Mouse (Mus musculus) midbrain, embryonic 14.5 days (tissue): Measurements from ENCODE around the gene Nf1. TPM values are rescaled to one million over a fixed set of nuclear protein-coding genes. Genes with fewer than 3 reads are reported as not detected.

Experiments
- ATAC-seq: fragments of 200-750 bp; cut with Nextera tagmentation; 2 replicates; pipeline ENCODE4 v1.8.0; 2017; ENCODE audit warnings: moderate number of reproducible peaks, moderate library complexity; ENCODE audit not compliant: low FRiP score, low TSS enrichment
- DNase-seq: peaks from one replicate; pipeline ENCODE4 v3.0.0-alpha.2; 2015
- H3K27ac ChIP-seq: fragments of 300-500 bp; sonication (generic); replicated peaks from 2 replicates; pipeline ENCODE4 v1.5.1; 2014; ENCODE audit warnings: mild to moderate bottlenecking, low read depth, low read length, moderate library complexity
- H3K27me3 ChIP-seq: fragments of 300-500 bp; sonication (generic); 2 replicates; pipeline ENCODE4 v1.6.1; 2014; ENCODE audit warnings: low read length, control low read depth, mixed read lengths; ENCODE audit not compliant: control insufficient read depth, insufficient read depth
- H3K36me3 ChIP-seq: fragments of 300-500 bp; sonication (generic); 2 replicates; pipeline ENCODE4 v1.6.1; 2014; ENCODE audit warnings: low read length, control low read depth; ENCODE audit not compliant: control insufficient read depth, insufficient read depth
- H3K4me1 ChIP-seq: fragments of 300-500 bp; sonication (generic); 2 replicates; pipeline ENCODE4 v1.6.1; 2014; ENCODE audit warnings: mild to moderate bottlenecking, antibody characterized with exemption, low read length, control low read depth; ENCODE audit not compliant: control insufficient read depth, insufficient read depth
- H3K4me2 ChIP-seq: fragments of 300-500 bp; sonication (generic); 2 replicates; pipeline ENCODE4 v1.6.1; 2014; ENCODE audit warnings: mild to moderate bottlenecking, low read length, moderate library complexity
- H3K4me3 ChIP-seq: fragments of 300-500 bp; sonication (generic); replicated peaks from 2 replicates; pipeline ENCODE4 v1.5.1; 2014; ENCODE audit warnings: low read depth, low read length
- H3K9ac ChIP-seq: fragments of 300-500 bp; sonication (generic); replicated peaks from 2 replicates; pipeline ENCODE4 v1.6.1; 2014; ENCODE audit warnings: mild to moderate bottlenecking, low read length, moderate library complexity
- H3K9me3 ChIP-seq: fragments of 300-500 bp; sonication (generic); 2 replicates; pipeline ENCODE4 v1.6.1; 2016; ENCODE audit warnings: low read length, control low read depth, mixed read lengths; ENCODE audit not compliant: control insufficient read depth
- WGBS: fragments of 180-500 bp; shearing (Covaris S2); extraction: QIAGEN DNeasy Blood & Tissue Kit; methylation state at CpG from one replicate; pipeline ENCODE4 v1.1.7; 2014; 5-methylcytosine and 5-hydroxymethylcytosine counted together
- polyA plus RNA-seq: library from polyadenylated mRNA; unstranded; fragments of >200 nt; fragmentation: Nextera tagmentation; extraction: Ambion mirVana; gene quantifications from 2 replicates; pipeline ENCODE4 v1.2.1, GENCODE M21; 2014

Gene Nf1
- polyA plus RNA-seq, 1 experiment from 2014 or later = 15.6 TPM

- H3K9me3 ChIP-seq = no peaks in the 10 kb centered on the region
- no peak overlapping the region for H3K27ac ChIP-seq
- no peak overlapping the region for H3K9ac ChIP-seq
- H3K4me2 ChIP-seq = no peak overlapping the region
- no peaks in the 10 kb centered on the region for H3K4me1 ChIP-seq
- no peaks in the 10 kb centered on the region for H3K27me3 ChIP-seq
- H3K4me3 ChIP-seq = no peak overlapping the region
- 77% methylated on average over 1 of the region's 1 CpGs for WGBS
- DNase-seq (no peak), ATAC-seq (no peak)
- H3K36me3 ChIP-seq = 0 out of 2 replicates have a peak, but pooled peaks cover 4% of the 10 kb centered on the region
Measured at GRCm38 (mm10) chr11:79522944-79523343, 183.5 kb downstream of the Nf1 start.

GRCm38 (mm10) chr11:79523560-79524309 is 184.2 kb downstream of the Nf1 start, which contains the start of gene Evi2b:
TSS of gene Evi2b (minus strand) at chr11:79523762.
- 0 out of 2 replicates have a peak, but pooled peaks cover 10% of the 10 kb centered on the region for H3K36me3 ChIP-seq
- no peak within 1 kb of the TSS for H3K4me2 ChIP-seq
- no peak for ATAC-seq
- no peak within 1 kb of the TSS for H3K9ac ChIP-seq
- WGBS = 92% methylated on average over 10 of the region's 10 CpGs
- H3K4me3 ChIP-seq = no peak within 1 kb of the TSS
- H3K27ac ChIP-seq = no peak within 1 kb of the TSS
- H3K27me3 ChIP-seq = no peaks in the 10 kb centered on the region
- DNase-seq = no peak
- no peaks in the 10 kb centered on the region for H3K9me3 ChIP-seq
- no peaks in the 10 kb centered on the region for H3K4me1 ChIP-seq

DNA sequence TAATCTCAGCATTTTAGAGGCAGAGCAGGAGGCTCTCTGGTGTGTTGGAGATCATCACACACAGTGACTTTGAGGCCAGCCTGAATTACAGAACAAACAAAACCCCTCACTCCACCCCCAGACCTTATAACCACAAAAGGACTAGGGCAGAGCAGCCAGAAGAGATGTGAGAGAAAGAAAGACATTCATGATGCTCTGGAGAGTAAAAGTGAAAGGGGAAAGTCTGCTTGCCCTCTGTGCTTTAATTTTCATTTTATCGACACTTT is 184.8 kb downstream of the Nf1 start:
- ATAC-seq (no peak), DNase-seq (no peak)
- no peak overlapping the region for H3K9ac ChIP-seq
- no peak overlapping the region for H3K27ac ChIP-seq
- 0 out of 2 replicates have a peak, but pooled peaks cover 10% of the 10 kb centered on the region for H3K36me3 ChIP-seq
- H3K9me3 ChIP-seq = no peaks in the 10 kb centered on the region
- no peaks in the 10 kb centered on the region for H3K4me1 ChIP-seq
- no peaks in the 10 kb centered on the region for H3K27me3 ChIP-seq
- 95% methylated on average over 1 of the region's 1 CpGs for WGBS
- H3K4me2 ChIP-seq = no peak overlapping the region
- H3K4me3 ChIP-seq = no peak overlapping the region

DNA sequence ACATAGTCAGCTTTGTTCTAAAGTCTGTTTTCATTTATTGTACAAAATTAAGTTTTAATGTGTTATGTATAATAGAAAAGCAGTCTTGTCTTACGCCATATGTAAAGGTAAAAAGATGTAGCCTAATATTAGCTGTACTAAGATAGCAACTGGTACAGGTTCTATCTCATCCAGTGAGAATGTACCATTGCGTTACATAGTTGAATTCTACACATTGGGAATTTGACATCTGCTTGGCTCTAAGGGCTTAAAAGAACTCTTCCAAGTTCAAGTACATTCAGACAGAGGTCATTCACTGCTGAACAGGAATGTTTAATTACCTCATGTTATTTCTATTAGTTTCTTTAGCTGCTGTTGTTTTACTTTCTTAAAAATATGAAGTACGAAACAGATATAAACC is 187.1 kb downstream of the Nf1 start:
- no peaks in the 10 kb centered on the region for H3K27me3 ChIP-seq
- WGBS = 94% methylated on average over 3 of the region's 3 CpGs
- no peak overlapping the region for H3K4me3 ChIP-seq
- no peak for DNase-seq
- no peaks in the 10 kb centered on the region for H3K9me3 ChIP-seq
- no peak overlapping the region for H3K9ac ChIP-seq
- H3K27ac ChIP-seq = no peak overlapping the region
- H3K4me2 ChIP-seq = no peak overlapping the region
- 0 out of 2 replicates have a peak, but pooled peaks cover 15% of the 10 kb centered on the region for H3K36me3 ChIP-seq
- no peaks in the 10 kb centered on the region for H3K4me1 ChIP-seq
- no peak for ATAC-seq

GRCm38 (mm10) chr11:79527015-79527738 is 187.7 kb downstream of the Nf1 start:
- H3K4me2 ChIP-seq = no peak overlapping the region
- H3K27me3 ChIP-seq = no peaks in the 10 kb centered on the region
- no peak overlapping the region for H3K27ac ChIP-seq
- 88% methylated on average over 15 of the region's 15 CpGs for WGBS
- no peaks in the 10 kb centered on the region for H3K9me3 ChIP-seq
- ATAC-seq (no peak), DNase-seq (no peak)
- H3K4me1 ChIP-seq = no peaks in the 10 kb centered on the region
- no peak overlapping the region for H3K4me3 ChIP-seq
- H3K36me3 ChIP-seq = 0 out of 2 replicates have a peak, but pooled peaks cover 15% of the 10 kb centered on the region
- H3K9ac ChIP-seq = no peak overlapping the region

DNA sequence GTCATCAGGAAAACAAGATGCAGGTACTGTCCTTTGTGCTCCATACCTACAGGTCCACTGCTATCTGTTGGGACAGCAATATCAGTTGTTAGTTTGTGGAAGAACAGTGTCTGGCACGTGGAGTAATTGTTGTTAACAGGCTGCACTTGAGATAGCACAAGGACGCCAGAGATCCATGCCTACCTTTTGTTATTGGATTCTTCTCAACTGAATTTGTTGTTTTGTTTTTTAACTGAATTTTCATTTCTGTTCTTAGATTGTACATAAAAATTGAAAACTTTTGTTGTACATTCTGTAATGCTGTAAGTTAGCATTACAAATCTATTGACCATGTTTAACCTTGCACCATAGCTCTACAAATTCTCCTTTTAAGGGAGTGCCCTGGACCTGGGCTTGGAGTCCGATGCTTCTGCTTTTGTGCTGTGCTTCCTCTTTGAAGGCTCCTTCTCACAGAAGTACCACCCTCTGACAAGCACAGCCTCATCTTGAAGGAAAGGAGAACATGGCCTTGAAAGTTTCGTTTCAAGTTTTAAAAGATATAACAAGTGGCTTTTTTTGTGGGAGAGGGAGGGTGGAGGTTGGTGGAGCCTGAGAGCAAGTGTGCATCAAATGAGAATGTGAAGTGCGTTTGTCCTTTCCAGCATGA is 188.4 kb downstream of the Nf1 start:
- Histone ChIP-seq H3K4me3 (no peak overlapping the region), H3K4me1 (no peaks in the 10 kb centered on the region), H3K27ac (no peak overlapping the region), H3K9me3 (no peaks in the 10 kb centered on the region), H3K27me3 (no peaks in the 10 kb centered on the region), H3K36me3 (0 out of 2 replicates have a peak, but pooled peaks cover 15% of the 10 kb centered on the region), H3K9ac (no peak overlapping the region), H3K4me2 (no peak overlapping the region)
- DNase-seq (no peak), ATAC-seq (no peak)
- 93% methylated on average over 5 of the region's 5 CpGs for WGBS

GRCm38 (mm10) chr11:79528601-79529000 is 189.1 kb downstream of the Nf1 start:
- Histone ChIP-seq H3K36me3 (0 out of 2 replicates have a peak, but pooled peaks cover 15% of the 10 kb centered on the region), H3K4me3 (no peak overlapping the region), H3K9ac (no peak overlapping the region), H3K4me1 (no peaks in the 10 kb centered on the region), H3K9me3 (no peaks in the 10 kb centered on the region), H3K27ac (no peak overlapping the region), H3K4me2 (no peak overlapping the region), H3K27me3 (no peaks in the 10 kb centered on the region)
- no peak for ATAC-seq
- WGBS = 100% methylated on average over 3 of the region's 3 CpGs
- DNase-seq = no peak

DNA sequence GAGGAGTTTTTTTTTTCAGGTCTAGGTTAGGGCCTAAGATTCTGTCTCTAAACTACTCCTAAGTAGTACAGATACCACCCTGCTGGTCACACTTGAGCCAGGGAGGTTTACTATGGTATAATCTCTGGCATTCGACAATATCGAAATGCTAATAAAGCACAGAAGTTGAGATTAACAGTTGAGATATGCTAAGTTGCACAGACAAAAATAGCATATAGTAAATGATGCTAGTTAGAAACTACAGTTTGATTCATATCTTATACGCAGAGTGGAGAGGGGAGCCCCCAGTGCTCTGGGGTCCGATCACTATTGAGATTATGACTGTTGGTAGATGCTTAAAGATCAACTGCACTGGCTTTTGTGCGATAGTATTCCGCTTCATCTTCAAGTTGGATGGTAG is 189.7 kb downstream of the Nf1 start:
- 98% methylated on average over 6 of the region's 6 CpGs for WGBS
- DNase-seq = no peak
- Histone ChIP-seq H3K27me3 (no peaks in the 10 kb centered on the region), H3K9me3 (no peaks in the 10 kb centered on the region), H3K27ac (no peak overlapping the region), H3K4me2 (no peak overlapping the region), H3K4me1 (no peaks in the 10 kb centered on the region), H3K36me3 (0 out of 2 replicates have a peak, but pooled peaks cover 15% of the 10 kb centered on the region), H3K4me3 (no peak overlapping the region), H3K9ac (no peak overlapping the region)
- ATAC-seq = no peak
